Mouse (Mus musculus): ENCODE data around the gene Trim69. TPM values are rescaled to one million over a fixed set of nuclear protein-coding genes. Genes with fewer than 3 reads are reported as not detected.

Gene Trim69
- polyA plus RNA-seq (2017; shearing (Covaris generic)) = not detected

GRCm38 (mm10) chr2:122160680-122161079, at the start of gene Trim69:
Trim69 (plus strand) TSS chr2:122160700.

GRCm38 (mm10) chr2:122117961-122118958, 42.2 kb upstream of the Trim69 start, which contains the start of gene Spg11:
Spg11 (minus strand) TSS chr2:122118386.

GRCm38 (mm10) chr2:122147508-122148241, 12.8 kb upstream of the Trim69 start, which contains the start of gene B2m:
B2m (plus strand) TSS chr2:122147686.

GRCm38 (mm10) chr2:122186106-122186505, 25.6 kb downstream of the Trim69 start, which contains the start of the genes Patl2 and Terb2:
Patl2 (minus strand) TSS chr2:122186189.
Terb2 (plus strand) TSS chr2:122186272.

Other genes with a start within 250 kb of the Trim69 start
- 48.7 TPM for gene Ctdspl2, start 204.7 kb upstream of the Trim69 start, polyA plus RNA-seq (2017; shearing (Covaris generic))
- not detected for gene Mageb3, start 204.6 kb upstream of the Trim69 start, polyA plus RNA-seq (2017; shearing (Covaris generic))
- gene Eif3j1, start 132.2 kb upstream of the Trim69 start, polyA plus RNA-seq (2017; shearing (Covaris generic)) = 15.6 TPM
- 14.4 TPM for gene Spg11, start 42.3 kb upstream of the Trim69 start, polyA plus RNA-seq (2017; shearing (Covaris generic))
- gene B2m, start 13.0 kb upstream of the Trim69 start, polyA plus RNA-seq (2017; shearing (Covaris generic)) = 8,479 TPM
- gene Patl2, start 25.5 kb downstream of the Trim69 start, polyA plus RNA-seq (2017; shearing (Covaris generic)) = not detected
- not detected for gene Terb2, start 25.6 kb downstream of the Trim69 start, polyA plus RNA-seq (2017; shearing (Covaris generic))
- gene Sord, start 74.0 kb downstream of the Trim69 start, polyA plus RNA-seq (2017; shearing (Covaris generic)) = 1.9 TPM
- gene Duox2, start 137.7 kb downstream of the Trim69 start, polyA plus RNA-seq (2017; shearing (Covaris generic)) = not detected
- gene Duoxa2, start 138.2 kb downstream of the Trim69 start, polyA plus RNA-seq (2017; shearing (Covaris generic)) = not detected
- not detected for gene Duoxa1, start 153.0 kb downstream of the Trim69 start, polyA plus RNA-seq (2017; shearing (Covaris generic))
- not detected for gene Duox1, start 155.0 kb downstream of the Trim69 start, polyA plus RNA-seq (2017; shearing (Covaris generic))
- gene Shf, start 208.5 kb downstream of the Trim69 start, polyA plus RNA-seq (2017; shearing (Covaris generic)) = 1.3 TPM